Mouse (Mus musculus): ENCODE results near the gene Glo1. TPM values are rescaled to one million over a fixed set of nuclear protein-coding genes. Genes with fewer than 3 reads are reported as not detected.

Gene Glo1
- 492 TPM for polyA plus RNA-seq (2014; fragmentation: Illumina TruSeq; extraction: RNeasy Lipid Tissue Mini Kit (QIAGEN cat#74804); ENCODE audit: low read depth, low replicate concordance)

DNA sequence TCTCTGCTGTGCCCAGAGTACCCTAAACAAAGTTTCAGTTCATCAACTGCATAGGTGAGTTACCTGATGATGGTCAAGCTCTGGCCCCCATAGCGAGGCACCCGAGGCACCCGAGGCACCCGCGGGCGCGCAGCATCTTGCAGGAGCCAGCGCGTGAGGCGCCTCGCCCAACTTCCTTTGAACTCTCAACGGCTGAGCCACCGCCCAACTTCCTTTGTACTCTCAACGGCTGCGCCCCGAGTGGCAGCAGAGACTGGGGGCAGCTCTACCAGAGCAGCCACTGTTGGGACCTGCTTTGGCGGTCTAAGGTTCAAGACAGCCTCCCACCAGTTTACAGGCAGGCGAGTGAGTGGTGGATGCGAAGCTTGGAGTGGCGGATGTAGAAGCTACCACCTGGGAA, at the start of gene Glo1:
Glo1 (minus strand) TSS at position 153 of the 400 bp plus-strand sequence.

GRCm38 (mm10) chr17:30624132-30624531, 2.5 kb downstream of the Glo1 start, which contains the start of gene Dnah8:
Dnah8 (plus strand) TSS chr17:30624354.

GRCm38 (mm10) chr17:30575941-30576773, 50.5 kb downstream of the Glo1 start, which contains the start of gene Btbd9:
Btbd9 (minus strand) TSS chr17:30576488.

Other genes starting within 250 kb of the Glo1 start
- gene Btbd9, start 50.4 kb downstream of the Glo1 start, polyA plus RNA-seq (2014; fragmentation: Illumina TruSeq; extraction: RNeasy Lipid Tissue Mini Kit (QIAGEN cat#74804); ENCODE audit: low read depth, low replicate concordance) = 3.4 TPM
- gene Dnah8, start 2.5 kb downstream of the Glo1 start, polyA plus RNA-seq (2014; fragmentation: Illumina TruSeq; extraction: RNeasy Lipid Tissue Mini Kit (QIAGEN cat#74804); ENCODE audit: low read depth, low replicate concordance) = 0.03 TPM

Measured in liver, adult 10 weeks (tissue).